26 mouse cellular contexts compared by ENCODE assay signal in genomic region chr6:93119482-93119881, GRCm38 (mm10).
A peak's percentile ranks its signal among the peaks of the same experiment; 100 is the strongest.
DNase-seq lines count a peak whose midpoint lies in the region; ATAC-seq and TF ChIP-seq lines count a peak whose summit lies in the region.
"Had no signal": no experiment of that assay in that cellular context is flagged by ENCODE, and none has a peak within 500 bp of the region (broad histone marks: within the 10 kb centered on the region; RNA-seq: fewer than 3 reads in every experiment).

No protein-coding gene starts in this region.

- no peaks in the 10 kb centered on the region for H3K27me3 ChIP-seq in kidney, embryonic 16.5 days (ENCODE audit: insufficient read depth, low read length)
- H3K27me3 ChIP-seq in lung, embryonic 15.5 days = no peaks in the 10 kb centered on the region
- H3K27me3 ChIP-seq in lung, postnatal 0 days (replicated peaks; ENCODE audit: insufficient read depth, low read length) = no peaks in the 10 kb centered on the region
- H3K27me3 ChIP-seq: embryonic facial prominence, embryonic 12.5 days; embryonic facial prominence, embryonic 15.5 days; heart, embryonic 12.5 days; heart, embryonic 15.5 days; hindbrain, embryonic 13.5 days had no signal

- WGBS in kidney, embryonic 16.5 days = 58% methylated on average over 12 of the region's 12 CpGs
- WGBS in lung, embryonic 15.5 days = 27% methylated on average over 12 of the region's 12 CpGs
- 48% methylated on average over 12 of the region's 12 CpGs for WGBS in lung, postnatal 0 days

- no peak for ATAC-seq in kidney, embryonic 16.5 days (ENCODE audit: low FRiP score, low TSS enrichment)
- peak; percentile 52; the same call in 1 of the 2 replicates for ATAC-seq in lung, embryonic 15.5 days (ENCODE audit: borderline replicate concordance, extremely low read depth, low FRiP score, low TSS enrichment)
- no peak for ATAC-seq in lung, postnatal 0 days
- ATAC-seq: activated CD4-positive, CD25-positive, alpha-beta regulatory T cell, adult 4 months; forebrain, embryonic 14.5 days; forebrain, postnatal 0 days had no signal

- peak; percentile 11 for DNase-seq in embryo, embryonic 11.5 days (ENCODE audit: low read depth, low spot score)
- DNase-seq in embryo, embryonic 10.5 days (ENCODE audit: low spot score) = no peak
- DNase-seq in kidney, postnatal 25 days = no peak
- no peak for DNase-seq in lung, postnatal 0 days (ENCODE audit: low spot score)
- peak; percentile 43 for DNase-seq in forelimb bud, embryonic 11.5 days (ENCODE audit: low read depth, low spot score)
- DNase-seq: adrenal gland, adult 8-10 months; adrenal gland, postnatal 25 days; cerebellum, adult 11-12 months; cerebellum, adult 8-10 months; cerebellum, postnatal 10 days; cerebellum, postnatal 36 days; forebrain, postnatal 0 days; gastrocnemius, postnatal 25 days; heart, adult 18-20 months; heart, postnatal 10 days; heart, postnatal 36 days had no signal

- no peaks in the 10 kb centered on the region for H3K4me1 ChIP-seq in kidney, embryonic 16.5 days (ENCODE audit: insufficient read depth, low read length)
- peaks cover 16% of the 10 kb centered on the region for H3K4me1 ChIP-seq in lung, embryonic 15.5 days
- H3K4me1 ChIP-seq in lung, postnatal 0 days (ENCODE audit: insufficient read depth, low read depth, low read length) = no peaks in the 10 kb centered on the region
- H3K4me1 ChIP-seq: embryonic facial prominence, embryonic 12.5 days; heart, embryonic 12.5 days; heart, embryonic 15.5 days; hindbrain, embryonic 10.5 days; hindbrain, embryonic 13.5 days had no signal

- no peak overlapping the region for H3K4me2 ChIP-seq in kidney, embryonic 16.5 days (replicated peaks; ENCODE audit: low read depth, low read length)
- H3K4me2 ChIP-seq in lung, embryonic 15.5 days = no peak overlapping the region
- H3K4me2 ChIP-seq in lung, postnatal 0 days (replicated peaks; ENCODE audit: low read depth, low read length) = no peak overlapping the region
- H3K4me2 ChIP-seq: embryonic facial prominence, embryonic 12.5 days; embryonic facial prominence, embryonic 15.5 days; heart, embryonic 12.5 days; heart, embryonic 15.5 days; hindbrain, embryonic 13.5 days had no signal

- no peaks in the 10 kb centered on the region for H3K36me3 ChIP-seq in kidney, embryonic 16.5 days (ENCODE audit: insufficient read depth, low read length)
- H3K36me3 ChIP-seq in lung, embryonic 15.5 days = no peaks in the 10 kb centered on the region
- H3K36me3 ChIP-seq in lung, postnatal 0 days (ENCODE audit: insufficient read depth, low read length) = no peaks in the 10 kb centered on the region
- H3K36me3 ChIP-seq: embryonic facial prominence, embryonic 12.5 days; embryonic facial prominence, embryonic 15.5 days; heart, embryonic 12.5 days; heart, embryonic 15.5 days; hindbrain, embryonic 10.5 days; hindbrain, embryonic 13.5 days had no signal

- H3K27ac ChIP-seq in kidney, embryonic 16.5 days (ENCODE audit: low read length) = peak overlapping the region; percentile 52; the same call in 1 of the 2 replicates
- H3K27ac ChIP-seq in lung, embryonic 15.5 days = peak overlapping the region; percentile 17
- H3K27ac ChIP-seq in lung, postnatal 0 days (ENCODE audit: low read length) = no peak overlapping the region
- H3K27ac ChIP-seq: embryonic facial prominence, embryonic 12.5 days; embryonic facial prominence, embryonic 15.5 days; heart, embryonic 15.5 days; hindbrain, embryonic 10.5 days; hindbrain, embryonic 13.5 days had no signal

- no peak overlapping the region for H3K4me3 ChIP-seq in kidney, embryonic 16.5 days (ENCODE audit: low read length)
- no peak overlapping the region for H3K4me3 ChIP-seq in lung, embryonic 15.5 days
- H3K4me3 ChIP-seq in lung, postnatal 0 days (ENCODE audit: low read depth, low read length) = no peak overlapping the region
- H3K4me3 ChIP-seq: embryonic facial prominence, embryonic 12.5 days; embryonic facial prominence, embryonic 15.5 days; heart, embryonic 12.5 days; heart, embryonic 15.5 days; hindbrain, embryonic 10.5 days; hindbrain, embryonic 13.5 days had no signal

- TF ChIP-seq CTCF in lung, postnatal 0 days (IDR thresholded peaks at IDR 0.05) = no peak

- no peak overlapping the region for H3K9ac ChIP-seq in kidney, embryonic 16.5 days (replicated peaks; ENCODE audit: low read length)
- H3K9ac ChIP-seq in lung, embryonic 15.5 days = no peak overlapping the region
- H3K9ac ChIP-seq in lung, postnatal 0 days (replicated peaks; ENCODE audit: low read depth) = no peak overlapping the region
- H3K9ac ChIP-seq: embryonic facial prominence, embryonic 12.5 days; embryonic facial prominence, embryonic 15.5 days; forebrain, postnatal 0 days; heart, embryonic 12.5 days; heart, embryonic 15.5 days; hindbrain, embryonic 13.5 days had no signal

- TF ChIP-seq EP300 in lung, postnatal 0 days (IDR thresholded peaks at IDR 0.05) = no peak

- H3K9me3 ChIP-seq in kidney, embryonic 16.5 days (ENCODE audit: low read length) = no peaks in the 10 kb centered on the region
- no peaks in the 10 kb centered on the region for H3K9me3 ChIP-seq in lung, embryonic 15.5 days
- no peaks in the 10 kb centered on the region for H3K9me3 ChIP-seq in lung, postnatal 0 days (ENCODE audit: low read length)
- H3K9me3 ChIP-seq: embryonic facial prominence, embryonic 12.5 days; embryonic facial prominence, embryonic 15.5 days; heart, embryonic 12.5 days; heart, embryonic 15.5 days; hindbrain, embryonic 10.5 days; hindbrain, embryonic 13.5 days had no signal

Comparison
In these comparisons a context has a peak if more than half of its experiments do, and no peak if none do; other contexts are left out.
1. DNase-seq: peak in embryo, embryonic 11.5 days (single experiment) and forelimb bud, embryonic 11.5 days (single experiment); none in embryo, embryonic 10.5 days (single experiment), kidney, postnatal 25 days (0 of 2) and lung, postnatal 0 days (single experiment).